Mouse (Mus musculus) layer of hippocampus, postnatal 36 days (tissue): Measurements from ENCODE around the gene Trpm7. TPM values are rescaled to one million over a fixed set of nuclear protein-coding genes. Genes with fewer than 3 reads are reported as not detected.

ENCODE experiments used
- DNase-seq, 2 experiments: peaks; one replicate each; pipeline ENCODE4 v3.0.0; 2022
- total RNA-seq, 2 experiments: library from RNA; stranded (reverse); gene quantifications; 2 replicates each; pipeline ENCODE4 v1.2.3; 2021

Gene Trpm7
- total RNA-seq, 2 experiments from 2014 or later, result 42.6 to 43.0 TPM

- DNase-seq, result no peak
Observed at GRCm38 (mm10) chr2:126816644-126817347, 59.2 kb downstream of the Trpm7 start.

- no peak for DNase-seq
Observed at GRCm38 (mm10) chr2:126815822-126816221, 60.2 kb downstream of the Trpm7 start.

- DNase-seq, result no peak
Observed at GRCm38 (mm10) chr2:126801980-126802379, 74.0 kb downstream of the Trpm7 start.

- DNase-seq, result no peak
Observed at GRCm38 (mm10) chr2:126798455-126798854, 77.6 kb downstream of the Trpm7 start.

GRCm38 (mm10) chr2:126795708-126796107 is 80.3 kb downstream of the Trpm7 start:
- DNase-seq, result no peak

GRCm38 (mm10) chr2:126792611-126793010 is 83.4 kb downstream of the Trpm7 start:
- DNase-seq, result no peak

- DNase-seq, result peak; percentile 80 to 83
Observed at GRCm38 (mm10) chr2:126787721-126788342, 88.2 kb downstream of the Trpm7 start.

GRCm38 (mm10) chr2:126783370-126783769 is 92.7 kb downstream of the Trpm7 start, which contains the start of gene Usp50:
Usp50 (minus strand) TSS chr2:126783470.
- no peak for DNase-seq

GRCm38 (mm10) chr2:126782433-126782832 is 93.6 kb downstream of the Trpm7 start:
- DNase-seq, result peak; percentile 58 to 63

GRCm38 (mm10) chr2:126781478-126781877 is 94.6 kb downstream of the Trpm7 start:
- no peak for DNase-seq

- no peak for DNase-seq
Observed at GRCm38 (mm10) chr2:126780286-126780685, 95.7 kb downstream of the Trpm7 start.

GRCm38 (mm10) chr2:126778806-126779205 is 97.2 kb downstream of the Trpm7 start:
- DNase-seq, result no peak

- no peak for DNase-seq
Observed at GRCm38 (mm10) chr2:126776416-126776815, 99.6 kb downstream of the Trpm7 start.

GRCm38 (mm10) chr2:126775951-126776350 is 100.1 kb downstream of the Trpm7 start:
- DNase-seq, result peak; percentile 37 to 50

GRCm38 (mm10) chr2:126772217-126772616 is 103.8 kb downstream of the Trpm7 start:
- DNase-seq, result no peak

GRCm38 (mm10) chr2:126769431-126770181 is 106.4 kb downstream of the Trpm7 start:
- DNase-seq, result no peak

- no peak for DNase-seq
Observed at GRCm38 (mm10) chr2:126768194-126768593, 107.8 kb downstream of the Trpm7 start.

- DNase-seq, result no peak
Observed at GRCm38 (mm10) chr2:126767599-126767998, 108.4 kb downstream of the Trpm7 start.

GRCm38 (mm10) chr2:126765867-126766582 is 110.0 kb downstream of the Trpm7 start:
- peak; percentile 31 to 32 for DNase-seq

GRCm38 (mm10) chr2:126759351-126759750 is 116.7 kb downstream of the Trpm7 start:
- DNase-seq, result no peak

GRCm38 (mm10) chr2:126755664-126756063 is 120.4 kb downstream of the Trpm7 start:
- DNase-seq, result no peak

- no peak for DNase-seq
Observed at GRCm38 (mm10) chr2:126743389-126743788, 132.6 kb downstream of the Trpm7 start.
